Mouse (Mus musculus) spleen, adult 2 months (tissue): Measurements from ENCODE around the gene Zbtb42. TPM values are rescaled to one million over a fixed set of nuclear protein-coding genes. Genes with fewer than 3 reads are reported as not detected.

ENCODE experiments used
- DNase-seq, 2 experiments: peaks; one replicate each; pipeline versions ENCODE4 v3.0.0 to v3.0.0-alpha.2; 2012 to 2021; ENCODE audit warnings: low spot score in 2 of 2, low read depth in 1 of 2
- H3K27ac ChIP-seq: fragments of 200-500 bp; 2 replicates; pipeline ENCODE4 v1.5.1; 2012; ENCODE audit warnings: low read length, inconsistent platforms; ENCODE audit not compliant: insufficient read depth
- H3K27me3 ChIP-seq: fragments of 200-500 bp; 2 replicates; pipeline ENCODE4 v1.6.1; 2012; ENCODE audit warnings: mild to moderate bottlenecking, moderate library complexity, low read length, inconsistent platforms; ENCODE audit not compliant: control insufficient read depth, insufficient read depth
- H3K36me3 ChIP-seq: fragments of 200-500 bp; 2 replicates; pipeline ENCODE4 v1.6.1; 2012; ENCODE audit warnings: mild to moderate bottlenecking, low read length, inconsistent platforms; ENCODE audit not compliant: control insufficient read depth, insufficient read depth
- H3K4me1 ChIP-seq: fragments of 200-500 bp; 2 replicates; pipeline ENCODE4 v1.6.1; 2011; ENCODE audit warnings: inconsistent platforms; ENCODE audit not compliant: control insufficient read depth, insufficient read depth, insufficient read length
- H3K4me3 ChIP-seq: fragments of 200-500 bp; 2 replicates; pipeline ENCODE4 v1.5.1; 2011; ENCODE audit warnings: mild to moderate bottlenecking, inconsistent platforms; ENCODE audit not compliant: insufficient read depth, insufficient read length; ENCODE audit errors: extremely low read depth
- CTCF ChIP-seq: fragments of 200-500 bp; IDR thresholded peaks from 2 replicates; pipeline ENCODE4 v1.5.1; 2011; ENCODE audit warnings: mild to moderate bottlenecking, inconsistent platforms; ENCODE audit not compliant: insufficient read depth, insufficient read length, insufficient replicate concordance; ENCODE audit errors: extremely low read depth
- POLR2A ChIP-seq: fragments of 200-500 bp; IDR thresholded peaks from 2 replicates; pipeline ENCODE4 v1.6.1; 2011; ENCODE audit warnings: low read depth, low read length, inconsistent platforms
- WGBS: fragments of 180-500 bp; shearing (Covaris S2); methylation state at CpG from one replicate; pipeline ENCODE4 v1.1.7; 2018; 5-methylcytosine and 5-hydroxymethylcytosine counted together
- polyA plus RNA-seq: library from polyadenylated mRNA; depleted of rRNA; stranded (reverse); fragments of >200 nt; gene quantifications from 2 replicates; pipeline ENCODE4 v1.2.3, GENCODE M21; 2012

Gene Zbtb42
- polyA plus RNA-seq, 1 experiment: 7.6 TPM

- peaks cover under 1% of the 10 kb centered on the region for H3K27me3 ChIP-seq
- peaks cover 20% of the 10 kb centered on the region; the same call in 1 of the 2 replicates for H3K4me1 ChIP-seq
- H3K4me3 ChIP-seq: peak overlapping the region; percentile 72
- H3K27ac ChIP-seq: peak overlapping the region; percentile 74
- DNase-seq: no peak
- H3K36me3 ChIP-seq: peaks cover 5% of the 10 kb centered on the region; the same call in 1 of the 2 replicates
- no peak for TF ChIP-seq CTCF
- no peak for TF ChIP-seq POLR2A
- 4% methylated on average over 63 of the region's 68 CpGs for WGBS
Observed at GRCm38 (mm10) chr12:112673576-112674091, 5.0 kb upstream of the Zbtb42 start.

GRCm38 (mm10) chr12:112674132-112675011, 4.3 kb upstream of the Zbtb42 start, which contains the start of gene Akt1:
Gene Akt1 (minus strand): TSS chr12:112674884.
- Histone ChIP-seq H3K4me3 (peak within 1 kb of the TSS; percentile 72), H3K4me1 (peaks cover 17% of the 10 kb centered on the region), H3K27me3 (peaks cover 5% of the 10 kb centered on the region), H3K36me3 (peaks cover 3% of the 10 kb centered on the region; the same call in 1 of the 2 replicates), H3K27ac (peak within 1 kb of the TSS; percentile 89)
- TF ChIP-seq POLR2A: peak; percentile 10; the same call in 1 of the 2 replicates
- TF ChIP-seq CTCF: no peak
- peak in 1 of 2 experiments; percentile 40 for DNase-seq
- WGBS: 8% methylated on average over 70 of the region's 70 CpGs

- peak; percentile 77 to 82 for DNase-seq
- peak overlapping the region; percentile 89 for H3K27ac ChIP-seq
- H3K36me3 ChIP-seq: peaks cover 3% of the 10 kb centered on the region; the same call in 1 of the 2 replicates
- H3K27me3 ChIP-seq: peaks cover 6% of the 10 kb centered on the region
- peaks cover 18% of the 10 kb centered on the region for H3K4me1 ChIP-seq
- 22% methylated on average over 18 of the region's 18 CpGs for WGBS
- peak overlapping the region; percentile 28 for H3K4me3 ChIP-seq
- TF ChIP-seq POLR2A: no peak
- TF ChIP-seq CTCF: peak; percentile 75; the same call in 1 of the 2 replicates
Observed at GRCm38 (mm10) chr12:112675245-112676035, 3.2 kb upstream of the Zbtb42 start.

- TF ChIP-seq POLR2A (no peak), CTCF (no peak)
- DNase-seq: no peak
- H3K36me3 ChIP-seq: no peaks in the 10 kb centered on the region
- peaks cover 6% of the 10 kb centered on the region for H3K27me3 ChIP-seq
- 62% methylated on average over 5 of the region's 5 CpGs for WGBS
- H3K4me3 ChIP-seq: no peak overlapping the region
- H3K4me1 ChIP-seq: peaks cover 13% of the 10 kb centered on the region
- no peak overlapping the region for H3K27ac ChIP-seq
Observed at GRCm38 (mm10) chr12:112677076-112677475, 1.6 kb upstream of the Zbtb42 start.

GRCm38 (mm10) chr12:112677943-112678554, 579 bp upstream of the Zbtb42 start:
- Histone ChIP-seq H3K4me1 (peaks cover 12% of the 10 kb centered on the region), H3K4me3 (peak overlapping the region; percentile 75; the same call in 1 of the 2 replicates), H3K27ac (no peak overlapping the region), H3K27me3 (peaks cover 6% of the 10 kb centered on the region), H3K36me3 (no peaks in the 10 kb centered on the region)
- TF ChIP-seq POLR2A (no peak), CTCF (no peak)
- no peak for DNase-seq
- 47% methylated on average over 19 of the region's 19 CpGs for WGBS
